Mouse (Mus musculus) liver, postnatal 0 days (tissue): ENCODE results near the gene Elf1.

Experiments
- CTCF ChIP-seq: sonication (generic); IDR thresholded peaks from 2 replicates; pipeline ENCODE4 v1.5.1; 2016; ENCODE audit warnings: antibody characterized with exemption, low read depth
- EP300 ChIP-seq: IDR thresholded peaks from 2 replicates; pipeline ENCODE4 v1.6.1; 2016; ENCODE audit warnings: antibody characterized with exemption, low read depth, mild to moderate bottlenecking

DNA sequence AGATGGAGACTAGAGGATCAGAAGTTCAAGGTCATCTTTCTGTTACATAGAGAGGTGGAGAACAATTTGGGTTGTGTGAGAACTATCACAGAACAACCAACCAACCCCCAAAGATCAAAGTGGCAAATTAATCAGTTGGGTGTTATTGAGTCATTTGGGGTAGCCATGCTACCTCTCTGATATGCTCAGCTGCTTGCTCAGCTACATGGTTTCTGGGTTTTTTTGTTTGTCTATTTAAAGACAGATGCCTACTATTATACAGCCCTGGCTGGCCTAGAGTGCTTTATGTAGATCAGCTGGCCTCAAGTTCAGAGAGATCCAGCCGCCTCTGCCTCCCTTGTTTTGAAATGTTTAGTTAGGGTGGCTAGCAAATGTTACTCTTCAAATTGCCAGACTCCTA, 40.1 kb downstream of the Elf1 start:
- no peak for TF ChIP-seq CTCF
- TF ChIP-seq EP300: no peak
